Mouse (Mus musculus) liver, postnatal 0 days (tissue): ENCODE measurements at regions not wholly inside any gene's neighbourhood (a gene's known extent, or its start where the extent isn't known, plus 50 kb on each side); places are given as distances from the start of the nearest gene placed in this dataset.

Source experiments
- CTCF ChIP-seq: sonication (generic); IDR thresholded peaks from 2 replicates; pipeline ENCODE4 v1.5.1; 2016; ENCODE audit warnings: antibody characterized with exemption, low read depth
- EP300 ChIP-seq: IDR thresholded peaks from 2 replicates; pipeline ENCODE4 v1.6.1; 2016; ENCODE audit warnings: antibody characterized with exemption, low read depth, mild to moderate bottlenecking

DNA sequence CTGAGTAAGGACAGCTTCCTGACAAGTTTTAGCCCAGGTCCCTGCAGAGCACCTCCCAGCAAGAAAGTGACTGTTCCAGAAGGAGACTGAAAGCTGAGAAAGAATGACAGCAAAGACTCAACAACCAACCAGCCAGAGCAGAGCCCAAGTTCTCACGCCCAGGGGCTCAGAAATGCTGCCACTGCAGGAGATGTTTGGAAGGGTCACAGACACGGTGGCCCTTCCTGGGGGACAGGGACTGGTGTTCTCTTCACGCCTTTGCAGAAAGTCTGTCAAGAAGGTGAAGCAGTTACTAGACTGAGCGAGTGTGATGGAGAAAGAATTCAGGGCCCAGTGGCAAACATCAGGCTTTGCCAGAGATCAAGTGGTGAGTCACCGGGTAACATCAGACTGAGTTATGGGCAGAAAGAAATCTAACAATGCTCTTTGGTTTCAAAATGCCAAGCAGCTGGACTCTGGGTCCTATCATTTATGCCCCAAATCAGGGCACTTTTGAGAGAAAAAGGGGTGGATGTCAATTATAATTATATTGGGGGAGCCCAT lies 154.2 kb upstream of the Hes1 start:
- TF ChIP-seq CTCF (no peak), EP300 (no peak)
